Mouse (Mus musculus) c-Kit-positive CD71-positive TER-119-negative erythroid progenitor cells, embryonic 14.5 days (primary cell): ENCODE data around the gene Mup8.
"Not testable (repeated sequence)": the region's sequence is repeated elsewhere in the genome, so short reads cannot be mapped to it uniquely, and the experiment has no call there.

Experiments used
- DNase-seq: peaks from one replicate; pipeline ENCODE4 v3.0.0-alpha.2; 2013; ENCODE audit warnings: low read depth

Gene Mup8

GRCm38 (mm10) chr4:60222499-60222898, at the start of gene Mup8:
TSS of gene Mup8 (minus strand) at chr4:60222599.
- not testable (repeated sequence) for DNase-seq

GRCm38 (mm10) chr4:60265977-60266770, 43.8 kb upstream of the Mup8 start:
- DNase-seq = not testable (repeated sequence)

- not testable (repeated sequence) for DNase-seq
These were observed 40.3 kb upstream of the Mup8 start for GRCm38 (mm10) chr4:60262706-60263105.
